Mouse (Mus musculus) forebrain, postnatal 0 days (tissue): ENCODE measurements around the gene Gm10318. TPM values are rescaled to one million over a fixed set of nuclear protein-coding genes. Genes with fewer than 3 reads are reported as not detected.

ENCODE experiments used
- ATAC-seq: fragments of 200-750 bp; cut with Nextera tagmentation; 2 replicates; pipeline ENCODE4 v1.8.0; 2017; ENCODE audit warnings: mild to moderate bottlenecking, moderate library complexity
- DNase-seq: peaks from one replicate; pipeline ENCODE4 v3.0.0-alpha.2; 2015
- H3K27ac ChIP-seq: fragments of 300-500 bp; sonication (generic); 2 replicates; pipeline ENCODE4 v1.5.1; 2014; ENCODE audit warnings: low read depth, mild to moderate bottlenecking, antibody characterized with exemption, low read length, moderate library complexity, mixed read lengths
- H3K27me3 ChIP-seq: fragments of 300-500 bp; sonication (generic); 2 replicates; pipeline ENCODE4 v1.6.1; 2014; ENCODE audit warnings: mild to moderate bottlenecking, low read length, mixed read lengths; ENCODE audit not compliant: insufficient read depth
- H3K36me3 ChIP-seq: fragments of 300-500 bp; sonication (generic); 2 replicates; pipeline ENCODE4 v1.6.1; 2014; ENCODE audit warnings: mild to moderate bottlenecking, moderate library complexity; ENCODE audit not compliant: insufficient read depth
- H3K4me1 ChIP-seq: fragments of 300-500 bp; sonication (generic); 2 replicates; pipeline ENCODE4 v1.6.1; 2014; ENCODE audit warnings: antibody characterized with exemption; ENCODE audit not compliant: insufficient read depth
- H3K4me2 ChIP-seq: fragments of 300-500 bp; sonication (generic); 2 replicates; pipeline ENCODE4 v1.6.1; 2014; ENCODE audit warnings: low read depth, mild to moderate bottlenecking, moderate library complexity
- H3K4me3 ChIP-seq: fragments of 300-500 bp; sonication (generic); 2 replicates; pipeline ENCODE4 v1.5.1; 2014; ENCODE audit warnings: low read depth, low read length, mixed read lengths
- H3K9ac ChIP-seq: fragments of 300-500 bp; sonication (generic); 2 replicates; pipeline ENCODE4 v1.6.1; 2014; ENCODE audit warnings: mild to moderate bottlenecking
- H3K9me3 ChIP-seq: fragments of 300-500 bp; sonication (generic); 2 replicates; pipeline ENCODE4 v1.6.1; 2016; ENCODE audit warnings: low read length
- CTCF ChIP-seq: sonication (generic); IDR thresholded peaks from 2 replicates; pipeline ENCODE4 v1.5.1; 2016; ENCODE audit warnings: antibody characterized with exemption, control low read depth, low read depth
- WGBS: fragments of 180-500 bp; shearing (Covaris S2); extraction: QIAGEN DNeasy Blood & Tissue Kit; methylation state at CpG from one replicate; pipeline ENCODE4 v1.1.7; 2014; 5-methylcytosine and 5-hydroxymethylcytosine counted together
- polyA plus RNA-seq: library from polyadenylated mRNA; unstranded; fragments of >200 nt; fragmentation: Nextera tagmentation; extraction: Ambion mirVana; gene quantifications from 2 replicates; pipeline ENCODE4 v1.2.1, GENCODE M21; 2015
- total RNA-seq: library from RNA; depleted of rRNA; stranded (reverse); fragments of >200 nt; gene quantifications from 2 replicates; pipeline ENCODE4 v1.2.3, GENCODE M21; 2014

The Gm10318 gene
- total and polyA plus RNA-seq, 2 experiments from 2014 or later, result not detected

GRCm38 (mm10) chr10:77886007-77886747 lies 33.5 kb downstream of the Gm10318 start:
- no peak overlapping the region for H3K4me3 ChIP-seq
- no peak overlapping the region for H3K4me2 ChIP-seq
- WGBS, result 57% methylated on average over 12 of the region's 12 CpGs
- DNase-seq (no peak), ATAC-seq (no peak)
- H3K27me3 ChIP-seq, result no peaks in the 10 kb centered on the region
- no peak overlapping the region for H3K27ac ChIP-seq
- no peak overlapping the region for H3K9ac ChIP-seq
- peak; percentile 48 for TF ChIP-seq CTCF
- no peaks in the 10 kb centered on the region for H3K4me1 ChIP-seq
- no peaks in the 10 kb centered on the region for H3K36me3 ChIP-seq
- no peaks in the 10 kb centered on the region for H3K9me3 ChIP-seq

GRCm38 (mm10) chr10:77890987-77891565 lies 38.4 kb downstream of the Gm10318 start:
- Histone ChIP-seq H3K27ac (no peak overlapping the region), H3K27me3 (no peaks in the 10 kb centered on the region), H3K9ac (no peak overlapping the region), H3K4me1 (no peaks in the 10 kb centered on the region), H3K4me3 (no peak overlapping the region), H3K4me2 (no peak overlapping the region), H3K36me3 (no peaks in the 10 kb centered on the region), H3K9me3 (no peaks in the 10 kb centered on the region)
- ATAC-seq (no peak), DNase-seq (no peak)
- WGBS, result 77% methylated on average over 8 of the region's 8 CpGs
- TF ChIP-seq CTCF, result no peak

GRCm38 (mm10) chr10:77895562-77895961 lies 42.9 kb downstream of the Gm10318 start:
- no peaks in the 10 kb centered on the region for H3K9me3 ChIP-seq
- WGBS, result 53% methylated on average over 5 of the region's 5 CpGs
- no peaks in the 10 kb centered on the region for H3K36me3 ChIP-seq
- no peaks in the 10 kb centered on the region for H3K4me1 ChIP-seq
- TF ChIP-seq CTCF, result no peak
- no peak overlapping the region for H3K27ac ChIP-seq
- no peaks in the 10 kb centered on the region for H3K27me3 ChIP-seq
- ATAC-seq (peak; percentile 42), DNase-seq (no peak)
- no peak overlapping the region for H3K4me2 ChIP-seq
- no peak overlapping the region for H3K4me3 ChIP-seq
- H3K9ac ChIP-seq, result no peak overlapping the region

- 74% methylated on average over 7 of the region's 7 CpGs for WGBS
- H3K4me2 ChIP-seq, result no peak overlapping the region
- ATAC-seq (no peak), DNase-seq (no peak)
- no peaks in the 10 kb centered on the region for H3K27me3 ChIP-seq
- no peaks in the 10 kb centered on the region for H3K9me3 ChIP-seq
- TF ChIP-seq CTCF, result no peak
- H3K4me1 ChIP-seq, result no peaks in the 10 kb centered on the region
- no peak overlapping the region for H3K27ac ChIP-seq
- no peak overlapping the region for H3K9ac ChIP-seq
- no peaks in the 10 kb centered on the region for H3K36me3 ChIP-seq
- H3K4me3 ChIP-seq, result no peak overlapping the region
Observed at GRCm38 (mm10) chr10:77900126-77900525, 47.5 kb downstream of the Gm10318 start.

- Histone ChIP-seq H3K27me3 (no peaks in the 10 kb centered on the region), H3K4me1 (no peaks in the 10 kb centered on the region), H3K4me3 (peak overlapping the region; percentile 69), H3K27ac (no peak overlapping the region), H3K4me2 (peak overlapping the region; percentile 79), H3K9ac (peak overlapping the region; percentile 69; the same call in 1 of the 2 replicates), H3K36me3 (no peaks in the 10 kb centered on the region), H3K9me3 (no peaks in the 10 kb centered on the region)
- no peak for ATAC-seq
- no peak for TF ChIP-seq CTCF
- DNase-seq, result no peak
- 82% methylated on average over 27 of the region's 27 CpGs for WGBS
Observed at GRCm38 (mm10) chr10:77900903-77901818, 48.5 kb downstream of the Gm10318 start.

- H3K4me2 ChIP-seq, result peak overlapping the region; percentile 79
- WGBS, result 3% methylated on average over 14 of the region's 14 CpGs
- no peaks in the 10 kb centered on the region for H3K4me1 ChIP-seq
- H3K9ac ChIP-seq, result peak overlapping the region; percentile 69
- H3K4me3 ChIP-seq, result peak overlapping the region; percentile 69
- ATAC-seq (peak; percentile 5), DNase-seq (no peak)
- H3K9me3 ChIP-seq, result no peaks in the 10 kb centered on the region
- no peaks in the 10 kb centered on the region for H3K27me3 ChIP-seq
- peak overlapping the region; percentile 67 for H3K27ac ChIP-seq
- no peaks in the 10 kb centered on the region for H3K36me3 ChIP-seq
- no peak for TF ChIP-seq CTCF
Observed at GRCm38 (mm10) chr10:77901871-77902210, 49.2 kb downstream of the Gm10318 start.
